Mouse (Mus musculus) lung, postnatal 4 days (tissue): ENCODE measurements around the gene Adipor2.

Source experiments
- DNase-seq, 2 experiments: peaks; one replicate each; pipeline ENCODE4 v3.0.0; 2021

The Adipor2 gene

DNA sequence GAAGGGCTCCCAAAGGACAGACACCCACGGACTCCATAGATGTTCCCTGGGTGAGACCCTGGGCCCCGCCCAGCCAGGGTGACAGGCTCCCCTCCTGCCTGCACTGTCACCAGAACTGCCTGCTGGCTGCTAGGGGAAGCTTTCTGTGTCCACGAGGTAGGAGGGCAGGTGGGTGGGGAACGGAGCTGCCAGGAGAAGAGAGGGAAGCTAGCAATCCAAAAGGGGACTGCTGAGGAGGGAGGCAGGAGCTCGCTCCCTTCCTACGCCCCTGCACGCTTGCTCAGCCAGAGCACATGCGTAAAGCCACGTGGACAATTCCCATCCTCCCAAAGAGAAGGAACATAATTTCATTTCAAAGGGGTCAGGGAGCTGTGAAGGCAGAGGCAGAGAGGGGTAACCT, 107.3 kb downstream of the Adipor2 start:
- DNase-seq, result peak in 1 of 2 experiments; percentile 17

- DNase-seq, result no peak
Measured at GRCm38 (mm10) chr6:119307867-119308413, 109.6 kb downstream of the Adipor2 start.

DNA sequence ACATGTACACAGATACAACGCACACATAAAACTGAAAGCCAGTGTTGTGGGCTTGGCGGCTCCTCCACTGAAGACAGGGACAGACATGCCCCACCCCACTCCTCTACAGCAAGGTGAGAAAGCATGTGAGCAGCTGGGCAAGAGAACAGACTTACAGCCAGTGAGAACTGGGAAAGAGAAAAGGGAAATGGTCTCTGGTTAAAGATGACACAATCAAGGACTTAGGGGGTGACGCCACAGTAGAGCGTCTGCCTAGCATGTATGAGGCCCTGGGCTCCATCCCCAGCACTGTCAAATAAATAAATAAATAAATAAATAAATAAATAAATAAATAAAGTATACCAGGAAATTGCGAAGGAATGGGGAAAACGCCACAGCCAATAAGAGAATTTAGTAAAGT, 114.2 kb downstream of the Adipor2 start:
- DNase-seq, result no peak
